Mouse (Mus musculus) bone marrow, adult 2 months (tissue): Measurements from ENCODE around the gene Depdc1b. TPM values are rescaled to one million over a fixed set of nuclear protein-coding genes. Genes with fewer than 3 reads are reported as not detected.

Experiments used
- H3K27ac ChIP-seq: fragments of 200-500 bp; 2 replicates; pipeline ENCODE4 v1.5.1; 2012; ENCODE audit warnings: low read depth, mild to moderate bottlenecking, control low read depth, inconsistent platforms, low read length; ENCODE audit not compliant: control insufficient read depth, poor library complexity, insufficient read depth
- H3K4me1 ChIP-seq: fragments of 200-500 bp; 2 replicates; pipeline ENCODE4 v1.6.1; 2011; ENCODE audit warnings: low read length; ENCODE audit not compliant: control insufficient read depth, insufficient read depth
- H3K4me3 ChIP-seq: fragments of 200-500 bp; replicated peaks from 2 replicates; pipeline ENCODE3; 2011; ENCODE audit warnings: mild to moderate bottlenecking, low read depth, low read length, control low read depth; ENCODE audit not compliant: control insufficient read depth
- CTCF ChIP-seq: fragments of 200-500 bp; IDR thresholded peaks from 2 replicates; pipeline ENCODE4 v1.5.1; 2011; ENCODE audit warnings: low read length, control low read depth; ENCODE audit not compliant: control insufficient read depth, insufficient read depth
- POLR2A ChIP-seq: fragments of 200-500 bp; IDR thresholded peaks from 2 replicates; pipeline ENCODE4 v1.6.1; 2011; ENCODE audit warnings: low read depth, mild to moderate bottlenecking, control low read depth, low read length, borderline replicate concordance; ENCODE audit not compliant: control insufficient read depth
- WGBS: fragments of 180-500 bp; shearing (Covaris S2); methylation state at CpG from one replicate; pipeline ENCODE4 v1.1.7; 2018; 5-methylcytosine and 5-hydroxymethylcytosine counted together
- polyA plus RNA-seq: library from polyadenylated mRNA; stranded (reverse); fragments of >200 nt; gene quantifications from 2 replicates; pipeline ENCODE4 v1.2.4, GENCODE M21; 2011; ENCODE audit warnings: low replicate concordance; ENCODE audit not compliant: missing spikeins, insufficient read depth, insufficient read length

Depdc1b gene
- polyA plus RNA-seq, 1 experiment: 21.2 TPM

- 12% methylated on average over 5 of the region's 5 CpGs for WGBS
- no peak for TF ChIP-seq CTCF
- no peak for TF ChIP-seq POLR2A
- no peak overlapping the region for H3K27ac ChIP-seq
- H3K4me3 ChIP-seq: no peak overlapping the region
- H3K4me1 ChIP-seq: no peaks in the 10 kb centered on the region; the same call in 1 of the 2 replicates
These were observed 15.7 kb upstream of the Depdc1b start for GRCm38 (mm10) chr13:108300346-108300950.

- H3K4me3 ChIP-seq: no peak overlapping the region
- no peak overlapping the region for H3K27ac ChIP-seq
- TF ChIP-seq CTCF (no peak), POLR2A (no peak)
- 90% methylated on average over 7 of the region's 7 CpGs for WGBS
- H3K4me1 ChIP-seq: no peaks in the 10 kb centered on the region; the same call in 1 of the 2 replicates
These were observed 14.7 kb upstream of the Depdc1b start for GRCm38 (mm10) chr13:108301411-108301810.

GRCm38 (mm10) chr13:108302957-108303675 is 13.0 kb upstream of the Depdc1b start:
- no peaks in the 10 kb centered on the region; the same call in 1 of the 2 replicates for H3K4me1 ChIP-seq
- H3K27ac ChIP-seq: no peak overlapping the region
- no peak overlapping the region for H3K4me3 ChIP-seq
- 70% methylated on average over 7 of the region's 7 CpGs for WGBS
- TF ChIP-seq CTCF (no peak), POLR2A (no peak)

- no peaks in the 10 kb centered on the region; the same call in 1 of the 2 replicates for H3K4me1 ChIP-seq
- TF ChIP-seq CTCF (no peak), POLR2A (no peak)
- WGBS: 19% methylated on average over 1 of the region's 1 CpGs
- H3K27ac ChIP-seq: no peak overlapping the region
- H3K4me3 ChIP-seq: no peak overlapping the region
These were observed 12.3 kb upstream of the Depdc1b start for GRCm38 (mm10) chr13:108303841-108304240.

- Histone ChIP-seq H3K27ac (no peak overlapping the region), H3K4me1 (no peaks in the 10 kb centered on the region; the same call in 1 of the 2 replicates), H3K4me3 (no peak overlapping the region)
- no peak for TF ChIP-seq CTCF
- TF ChIP-seq POLR2A: no peak
- WGBS: 14% methylated on average over 2 of the region's 2 CpGs
These were observed 11.5 kb upstream of the Depdc1b start for GRCm38 (mm10) chr13:108304680-108305079.

GRCm38 (mm10) chr13:108316487-108316903 is 363 bp downstream of the Depdc1b start:
- 0% methylated on average over 32 of the region's 32 CpGs for WGBS
- Histone ChIP-seq H3K4me1 (peaks cover 4% of the 10 kb centered on the region), H3K27ac (peak overlapping the region; percentile 98), H3K4me3 (peak overlapping the region; percentile 87)
- TF ChIP-seq CTCF: no peak
- TF ChIP-seq POLR2A: peak; percentile 28; the same call in 1 of the 2 replicates

GRCm38 (mm10) chr13:108317414-108317813 is 1.3 kb downstream of the Depdc1b start:
- H3K4me1 ChIP-seq: peaks cover 4% of the 10 kb centered on the region
- H3K4me3 ChIP-seq: peak overlapping the region; percentile 52
- TF ChIP-seq CTCF (no peak), POLR2A (no peak)
- no peak overlapping the region for H3K27ac ChIP-seq
- 85% methylated on average over 2 of the region's 2 CpGs for WGBS

GRCm38 (mm10) chr13:108319028-108319427 is 2.9 kb downstream of the Depdc1b start:
- TF ChIP-seq CTCF (no peak), POLR2A (no peak)
- Histone ChIP-seq H3K4me3 (no peak overlapping the region), H3K4me1 (peaks cover 5% of the 10 kb centered on the region), H3K27ac (no peak overlapping the region)
- 95% methylated on average over 8 of the region's 8 CpGs for WGBS

GRCm38 (mm10) chr13:108320216-108320615 is 4.1 kb downstream of the Depdc1b start:
- Histone ChIP-seq H3K4me1 (peaks cover 5% of the 10 kb centered on the region), H3K27ac (no peak overlapping the region), H3K4me3 (no peak overlapping the region)
- no peak for TF ChIP-seq CTCF
- TF ChIP-seq POLR2A: no peak
- 58% methylated on average over 8 of the region's 8 CpGs for WGBS
